Mouse (Mus musculus): ENCODE data around the gene Gm10663.

- TF ChIP-seq POLR2A (IDR thresholded peaks at IDR 0.05; ENCODE audit: low read depth, low read length) (no peak), CTCF (IDR thresholded peaks at IDR 0.05; ENCODE audit: borderline replicate concordance, insufficient read depth, low read length) (no peak)
Observed at GRCm38 (mm10) chr8:65030735-65031485, 43.9 kb upstream of the Gm10663 start.
